Mouse (Mus musculus) gastrocnemius, adult 8-10 months (tissue): Measurements from ENCODE around the gene Mlf1. TPM values are rescaled to one million over a fixed set of nuclear protein-coding genes. Genes with fewer than 3 reads are reported as not detected.
A peak's percentile ranks its signal among the peaks of the same experiment; 100 is the strongest.

Source experiments
- DNase-seq, 2 experiments: peaks; one replicate each; pipeline ENCODE4 v3.0.0; 2022; ENCODE audit warnings: low spot score in 2 of 2
- total RNA-seq, 4 experiments: library from RNA; stranded (reverse); gene quantifications; 2 replicates each; pipeline ENCODE4 v1.2.4; 2022

Gene Mlf1
- total RNA-seq = 100 to 1,000 TPM; 179 to 386 (median 241) TPM

DNA sequence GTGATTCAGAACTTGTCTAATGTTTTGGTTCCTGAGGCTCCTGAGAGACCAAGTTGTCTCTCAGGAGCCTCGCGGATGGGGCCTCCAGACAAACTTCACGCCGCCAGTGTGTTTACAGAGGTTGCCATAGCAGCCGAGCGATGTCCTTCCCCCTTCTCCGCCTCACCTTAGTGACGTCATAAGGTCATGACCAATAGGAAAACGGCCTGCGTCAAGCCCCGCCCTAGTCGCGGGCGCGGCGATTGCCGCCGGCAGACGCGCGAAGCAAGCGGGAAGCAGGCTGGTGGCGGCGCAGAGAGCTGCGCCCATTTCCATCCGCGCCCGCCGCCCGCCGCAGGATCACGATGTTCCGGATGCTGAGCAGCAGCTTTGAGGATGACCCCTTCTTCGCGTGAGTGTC is at the start of gene Mlf1:
TSS of gene Mlf1 (plus strand) at position 226 of the 400 bp plus-strand sequence.
- DNase-seq = peak; percentile 81 to 90

DNA sequence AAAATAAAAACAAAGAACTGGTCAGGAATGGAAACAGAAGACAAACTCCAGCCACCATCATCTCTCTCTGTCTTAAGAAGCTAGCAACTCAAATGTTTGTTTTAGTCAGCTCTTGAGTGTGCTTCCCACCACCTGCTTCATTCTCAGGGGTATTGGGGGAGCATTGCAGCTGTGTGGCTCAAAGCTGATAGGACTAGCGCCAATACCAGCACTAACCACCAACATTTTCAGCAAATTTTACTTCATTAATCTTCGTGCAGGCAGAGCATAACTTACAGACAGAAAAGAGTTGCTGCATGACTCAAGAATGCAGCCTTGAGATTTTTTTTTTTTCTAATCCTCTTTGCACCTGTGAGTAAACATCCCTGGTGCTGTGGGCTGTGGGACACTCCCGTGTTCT is 34.3 kb upstream of the Mlf1 start:
- no peak for DNase-seq

DNA sequence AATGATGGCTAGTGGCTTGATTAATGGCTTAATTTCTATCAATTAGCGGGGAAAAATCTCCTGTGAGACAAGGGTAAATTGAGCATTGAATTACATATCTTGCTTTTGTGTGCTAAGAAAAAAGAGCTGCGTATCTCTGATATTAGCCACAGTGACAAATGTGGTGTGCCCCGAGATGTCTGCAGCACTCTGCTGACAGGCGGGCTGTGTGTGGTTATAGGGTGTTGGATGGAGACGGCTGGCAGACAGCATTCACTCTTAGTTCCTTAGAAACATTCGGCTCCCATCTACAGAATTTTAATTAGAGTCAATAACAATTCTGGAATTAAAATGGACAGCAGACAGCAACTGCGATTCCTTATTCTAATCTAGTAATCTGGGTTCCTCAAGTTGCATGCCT is 33.0 kb upstream of the Mlf1 start:
- no peak for DNase-seq

DNA sequence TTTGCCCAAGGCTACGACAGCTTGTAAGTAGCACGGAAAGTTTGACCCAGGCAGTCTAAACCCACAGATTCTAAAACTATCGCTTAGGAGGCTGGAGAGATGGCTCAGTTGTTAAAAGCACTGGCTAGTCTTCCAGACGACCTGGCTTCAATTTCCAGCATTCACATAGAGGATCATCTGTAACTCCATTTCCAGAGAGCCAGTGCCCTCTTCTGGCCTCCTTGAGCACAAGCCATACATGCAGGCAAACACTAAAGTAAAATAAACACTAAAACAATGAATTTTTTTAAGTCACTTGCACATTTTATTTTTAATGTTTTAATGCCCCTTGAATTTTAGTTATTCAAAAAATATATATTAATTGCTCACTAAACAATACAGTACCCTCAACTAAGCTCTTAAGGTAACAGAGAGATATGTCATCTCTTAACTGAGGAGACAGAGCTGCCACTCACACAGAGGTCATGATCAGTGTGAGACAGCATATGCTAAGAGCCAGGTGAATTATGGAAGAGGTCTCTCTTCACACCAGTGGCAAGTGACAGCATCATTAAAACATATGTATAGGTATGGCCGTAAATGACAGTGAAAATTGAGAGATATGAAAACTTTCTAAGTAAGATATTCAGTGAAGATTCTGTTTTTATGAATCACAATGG is 30.8 kb upstream of the Mlf1 start:
- DNase-seq = no peak

DNA sequence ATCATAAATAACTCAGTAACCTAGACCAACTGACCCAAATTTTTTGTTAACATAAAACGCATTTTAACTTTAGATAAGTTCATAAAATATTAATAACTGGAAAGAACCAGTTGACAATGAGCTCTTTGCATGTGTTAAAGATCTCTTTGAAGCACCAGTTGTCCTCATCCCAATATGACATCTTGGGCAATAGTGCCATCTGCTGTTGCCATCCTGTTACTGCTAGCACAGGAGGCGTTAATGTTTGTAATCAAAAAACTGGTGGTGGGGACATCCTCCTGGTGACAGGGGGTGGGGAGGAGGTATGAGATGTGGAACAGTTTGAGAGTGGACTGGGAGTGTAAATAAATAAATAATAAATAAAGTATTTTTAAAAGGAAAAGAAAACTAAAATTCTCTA is 29.3 kb upstream of the Mlf1 start:
- no peak for DNase-seq

DNA sequence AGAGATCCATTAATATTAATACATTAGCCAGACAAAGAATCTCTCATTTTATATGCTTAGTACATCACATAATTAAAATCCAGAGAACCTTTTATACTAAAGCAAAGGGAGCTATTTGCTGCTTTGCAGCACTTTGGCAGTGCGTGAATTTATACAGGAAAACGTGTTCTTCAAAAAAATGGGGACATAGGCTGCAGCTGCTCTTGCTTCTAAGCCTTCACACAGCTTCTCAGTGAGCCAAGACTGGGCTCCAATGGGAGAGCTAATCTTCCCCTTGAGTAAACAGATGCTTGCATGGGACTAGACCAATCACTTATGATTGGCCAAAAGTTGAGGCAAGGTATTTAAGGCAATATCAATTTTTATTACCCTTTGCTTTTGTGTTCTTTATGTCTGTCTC is 27.2 kb upstream of the Mlf1 start:
- DNase-seq = no peak

DNA sequence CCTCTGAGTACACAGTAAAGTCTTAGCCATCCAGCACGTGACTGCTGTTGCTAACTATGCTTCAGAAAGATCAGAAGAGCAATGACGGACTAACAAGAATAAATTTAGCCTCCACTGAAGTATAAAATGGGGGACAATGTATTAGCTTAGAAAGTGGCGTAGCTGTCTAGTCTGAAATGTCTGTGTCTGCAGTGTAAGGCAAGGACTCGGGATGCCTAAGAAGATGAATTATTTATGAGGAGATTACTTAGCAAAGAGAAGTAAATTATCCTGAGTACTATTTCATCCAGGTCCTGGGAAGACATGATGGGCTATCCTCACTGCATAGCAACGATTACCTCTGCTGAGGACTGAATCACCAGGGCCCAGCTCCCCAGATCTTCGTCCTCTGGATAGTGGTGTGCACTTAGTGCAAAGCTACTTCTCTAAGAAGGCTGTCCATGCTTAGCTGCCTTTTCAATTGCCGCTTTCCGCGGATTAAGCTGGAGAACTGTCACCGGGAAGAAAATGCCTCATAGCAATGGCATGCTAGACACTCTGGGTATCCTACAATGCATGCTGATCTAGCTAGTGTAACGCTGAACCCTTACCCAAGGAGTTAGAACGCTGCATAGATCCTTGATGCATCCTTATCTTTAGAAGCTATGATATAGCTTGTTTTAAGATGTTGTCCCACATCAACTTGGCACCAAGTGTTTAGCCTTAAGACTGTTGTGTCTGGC is 22.3 kb upstream of the Mlf1 start:
- no peak for DNase-seq

DNA sequence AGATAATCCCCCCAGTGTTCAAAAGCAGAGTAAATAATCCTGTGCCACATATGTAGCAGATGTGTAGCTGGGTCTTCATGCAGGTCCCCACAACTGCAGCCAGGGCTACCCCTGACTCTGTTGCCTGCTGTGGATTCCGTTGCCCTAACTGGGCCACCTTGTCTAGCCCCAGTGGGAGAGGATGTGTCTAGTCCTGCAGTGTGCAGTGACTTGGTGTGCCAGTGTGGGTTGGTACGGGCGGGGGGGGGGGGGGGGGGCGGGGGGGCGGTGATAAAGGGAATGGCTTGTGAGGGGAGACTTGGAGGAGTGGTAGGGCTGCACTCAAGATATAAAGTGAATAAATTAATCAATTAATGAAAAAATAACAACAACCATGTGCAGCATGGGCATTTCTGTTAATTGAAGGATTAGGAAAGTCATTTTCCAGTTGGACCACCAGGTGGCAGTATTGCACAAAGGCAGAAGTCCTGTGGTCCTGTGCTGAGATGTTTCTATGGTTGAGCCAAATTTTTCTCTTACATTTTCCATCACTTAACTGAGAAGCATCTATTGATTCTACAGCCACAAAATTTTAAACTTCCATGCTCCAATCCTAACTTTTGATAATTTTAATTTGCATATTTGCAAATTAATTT is 21.7 kb upstream of the Mlf1 start:
- no peak for DNase-seq

DNA sequence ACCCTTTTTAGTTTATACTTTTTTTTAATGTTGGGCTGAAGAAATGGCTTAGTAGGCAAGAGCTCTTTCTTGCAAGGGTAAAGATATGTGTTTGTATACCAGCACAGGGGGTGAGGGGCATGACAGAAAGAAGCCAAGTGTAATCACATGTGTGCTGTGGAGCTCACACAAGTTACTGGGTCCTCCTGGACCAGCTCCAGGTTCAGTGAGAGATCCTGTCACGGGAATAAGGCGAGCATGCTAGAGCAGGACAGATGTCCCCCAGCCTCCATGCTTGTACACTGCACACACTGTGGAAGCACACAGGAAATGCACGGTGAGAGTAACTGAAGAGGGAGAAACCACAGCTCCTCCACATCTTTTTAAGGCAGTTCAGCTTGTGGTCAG is 21.1 kb upstream of the Mlf1 start:
- no peak for DNase-seq

DNA sequence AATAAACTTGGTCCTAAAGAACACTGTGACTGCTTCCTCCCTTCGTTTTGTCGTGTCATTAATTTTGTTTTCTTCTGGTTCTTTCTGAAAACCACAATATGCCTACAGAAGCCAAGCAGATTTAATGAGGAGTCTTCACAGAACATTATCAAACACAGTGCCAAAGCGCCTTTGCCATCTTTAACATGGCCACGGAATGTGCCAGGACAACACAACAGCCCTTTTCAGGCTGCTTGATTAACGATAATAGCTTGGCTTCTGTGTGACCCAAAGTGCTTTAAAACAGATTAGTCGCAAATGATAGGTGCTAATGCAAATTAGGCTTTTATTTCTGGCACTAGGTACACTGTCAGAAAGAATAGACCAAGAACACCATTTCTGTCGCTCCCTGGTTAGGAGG is 15.5 kb upstream of the Mlf1 start:
- DNase-seq = no peak

DNA sequence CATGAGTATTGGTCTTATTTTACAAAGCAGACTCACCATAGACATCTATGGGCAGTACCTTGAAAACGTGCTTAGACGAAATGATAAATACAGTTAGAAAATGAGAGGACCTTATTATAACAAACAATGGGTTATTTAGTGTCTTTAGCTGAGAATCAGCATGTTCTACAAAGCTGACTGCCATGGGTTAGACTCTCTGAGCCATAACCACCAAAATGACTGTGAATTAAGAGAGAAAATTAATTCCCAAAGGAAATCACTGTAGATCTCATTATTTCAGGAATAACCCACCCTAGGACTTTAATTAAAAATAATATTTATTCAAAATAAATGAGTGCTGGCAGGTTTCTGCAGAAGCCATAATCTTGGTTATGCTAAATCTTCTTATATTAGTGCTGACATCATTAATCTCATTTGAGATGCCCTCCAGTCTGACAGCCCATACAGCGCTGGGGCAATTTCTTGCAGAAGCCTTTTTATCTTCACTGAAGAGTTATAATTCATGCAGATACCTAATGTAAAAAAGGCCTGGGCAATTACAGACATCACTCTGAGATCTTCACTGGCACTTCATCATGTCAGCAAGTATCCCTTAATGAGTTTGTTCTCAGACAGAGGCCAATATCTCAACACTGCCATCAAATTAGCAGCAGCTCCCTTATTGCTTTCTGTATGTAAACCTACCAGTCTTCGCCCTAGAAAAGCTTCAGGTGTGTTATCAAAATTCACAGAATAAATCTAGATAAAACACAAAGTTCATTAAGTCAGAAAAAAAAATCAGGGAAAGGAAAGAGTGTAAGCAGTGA is 7.6 kb upstream of the Mlf1 start:
- DNase-seq = no peak

DNA sequence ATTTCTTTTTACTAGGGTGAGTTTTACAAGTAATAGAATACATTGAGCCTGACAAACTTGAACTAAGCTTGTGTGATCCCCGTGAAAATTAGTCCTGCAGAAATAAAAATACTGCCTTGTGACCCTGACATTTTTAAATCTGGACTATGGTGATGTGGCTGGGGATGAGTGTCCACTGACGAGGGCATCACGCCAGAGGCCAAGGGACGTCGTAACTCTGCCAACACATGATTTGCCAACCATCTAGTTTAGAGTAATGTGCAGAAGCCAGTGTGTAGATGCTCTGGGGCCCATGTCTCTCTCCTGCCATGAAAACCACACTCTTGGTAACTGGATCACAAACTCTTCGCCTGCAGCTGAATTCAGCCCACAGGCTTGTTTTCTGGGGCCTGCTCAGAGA is 6.4 kb upstream of the Mlf1 start:
- peak; percentile 55 to 74 for DNase-seq

DNA sequence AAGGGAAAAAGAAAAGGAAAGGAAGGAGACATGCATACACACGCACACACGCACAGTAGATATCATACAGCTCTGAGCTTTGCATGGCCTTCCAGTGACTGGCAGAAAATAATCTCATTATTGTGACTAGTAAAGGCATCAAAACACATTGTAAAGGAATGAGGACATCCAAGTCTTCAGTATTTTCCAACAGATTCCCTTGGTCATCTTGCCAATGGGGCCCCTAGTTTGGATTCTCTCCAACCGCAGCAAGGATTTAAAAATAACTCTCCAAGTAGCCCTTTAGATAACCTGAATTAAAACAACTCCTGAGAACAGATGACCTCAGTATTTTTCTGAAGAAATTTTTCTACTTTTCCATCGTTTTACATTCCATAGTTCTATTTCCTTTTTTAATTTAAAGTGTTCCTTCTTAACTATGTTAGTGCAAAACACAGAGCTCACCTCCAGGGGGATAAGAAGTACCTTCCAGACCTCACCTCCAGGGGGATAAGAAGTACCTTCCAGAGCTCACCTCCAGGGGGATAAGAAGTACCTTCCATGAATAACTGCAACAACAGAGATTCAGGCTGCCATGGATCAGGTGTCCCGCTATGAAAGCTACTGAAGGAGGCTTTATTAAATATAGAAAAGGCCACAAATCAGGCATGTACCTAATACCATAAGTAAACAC is 4.4 kb upstream of the Mlf1 start:
- DNase-seq = no peak

DNA sequence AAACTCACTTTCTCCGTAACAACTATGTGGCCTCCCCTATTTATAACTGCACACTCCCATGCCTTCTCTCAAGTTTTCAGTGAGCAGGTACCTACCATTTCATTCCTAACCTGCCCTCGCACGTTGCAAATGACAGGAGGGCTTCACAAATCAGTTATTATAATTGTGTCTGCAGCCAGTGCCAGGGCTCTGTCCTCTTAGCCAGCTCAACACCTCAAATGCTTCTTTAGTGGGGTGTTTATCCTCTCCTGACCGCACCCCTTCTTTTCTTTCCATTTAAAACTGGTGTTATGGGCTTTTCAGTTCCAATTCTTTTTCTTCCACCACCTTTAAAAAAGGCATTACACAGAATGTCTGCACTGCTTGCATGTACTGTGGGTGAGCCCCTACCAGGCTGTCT is 1.7 kb upstream of the Mlf1 start:
- no peak for DNase-seq

DNA sequence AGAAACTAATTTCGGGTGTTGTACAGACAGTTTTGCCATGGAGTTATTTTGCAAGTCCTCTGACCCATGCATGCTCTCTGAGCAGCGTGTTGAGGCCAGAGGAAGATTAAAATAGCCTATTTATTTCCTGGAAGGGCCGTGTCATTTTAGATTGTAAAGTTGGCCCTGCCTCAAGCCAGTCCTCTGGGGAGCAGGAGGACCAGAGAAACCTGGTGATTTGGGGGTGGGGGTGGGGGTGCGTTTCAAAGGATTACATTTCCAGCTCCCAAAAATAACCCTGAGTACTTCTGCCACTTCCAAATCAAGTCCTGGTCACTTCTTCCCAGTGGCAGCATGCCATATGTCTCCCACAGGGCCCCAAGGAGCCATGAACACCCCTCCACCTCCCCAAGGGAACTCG is 1.1 kb upstream of the Mlf1 start:
- peak; percentile 74 to 81 for DNase-seq

DNA sequence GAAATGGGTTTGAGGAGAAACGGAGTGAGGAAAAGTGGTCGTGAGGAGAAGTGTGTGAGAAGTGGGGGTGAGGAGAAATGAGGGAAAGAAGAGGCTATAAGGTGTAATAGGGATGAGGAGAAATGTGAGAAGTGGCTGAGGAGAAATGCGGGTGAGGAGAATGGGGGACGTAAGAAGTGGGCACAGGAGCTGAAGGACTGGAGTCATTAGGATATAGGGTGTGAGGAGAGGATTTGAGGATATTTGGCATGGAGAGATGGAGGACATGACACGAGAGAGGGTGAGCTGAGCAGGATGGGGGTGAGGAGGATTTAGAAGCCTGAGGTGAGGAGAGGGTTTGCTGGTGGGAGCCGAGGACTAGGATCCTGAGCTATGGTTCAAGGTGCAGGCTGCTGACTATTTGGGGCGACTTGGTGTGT is 472 bp downstream of the Mlf1 start:
- no peak for DNase-seq

DNA sequence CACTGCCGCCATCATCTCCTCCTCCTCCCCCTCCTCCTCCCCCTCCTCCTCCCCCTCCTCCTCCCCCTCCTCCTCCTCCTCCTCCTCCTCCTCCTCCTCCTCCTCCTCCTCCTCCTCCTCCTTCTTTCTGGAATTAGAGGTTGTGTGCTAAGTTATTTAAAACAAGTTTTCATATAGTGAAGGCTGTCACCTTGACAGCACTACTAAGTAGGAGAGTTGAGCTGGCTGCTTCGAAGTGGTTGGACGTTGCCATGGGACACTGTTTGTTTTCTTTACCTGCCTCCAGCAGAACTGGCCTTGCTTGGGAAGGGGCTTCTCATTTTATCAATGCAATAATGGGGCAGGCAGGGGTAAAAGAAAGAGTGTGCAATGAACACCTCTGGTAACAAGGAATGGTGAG is 1.2 kb downstream of the Mlf1 start, which contains the start of gene Gm17402:
TSS of gene Gm17402 (minus strand) at position 101 of the 400 bp plus-strand sequence.
- DNase-seq = no peak

DNA sequence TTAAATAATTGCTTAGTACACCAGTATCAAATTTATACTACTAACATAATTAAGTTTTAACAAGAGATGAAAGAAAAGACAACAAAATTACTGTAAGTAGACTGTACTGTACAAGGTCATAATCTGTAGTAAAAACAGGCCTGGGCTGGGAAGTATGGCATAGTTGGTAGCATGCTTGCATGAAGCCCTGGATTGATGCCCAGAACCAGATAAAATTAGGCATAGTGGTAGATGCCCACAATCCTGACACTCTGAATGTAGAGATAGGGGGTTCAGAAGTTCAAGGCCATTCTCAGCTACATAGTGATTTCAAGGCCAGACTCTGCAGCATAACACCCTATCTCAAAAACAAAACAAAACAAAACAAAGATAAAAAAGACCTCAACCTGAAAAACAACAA is 4.3 kb downstream of the Mlf1 start:
- DNase-seq = no peak

DNA sequence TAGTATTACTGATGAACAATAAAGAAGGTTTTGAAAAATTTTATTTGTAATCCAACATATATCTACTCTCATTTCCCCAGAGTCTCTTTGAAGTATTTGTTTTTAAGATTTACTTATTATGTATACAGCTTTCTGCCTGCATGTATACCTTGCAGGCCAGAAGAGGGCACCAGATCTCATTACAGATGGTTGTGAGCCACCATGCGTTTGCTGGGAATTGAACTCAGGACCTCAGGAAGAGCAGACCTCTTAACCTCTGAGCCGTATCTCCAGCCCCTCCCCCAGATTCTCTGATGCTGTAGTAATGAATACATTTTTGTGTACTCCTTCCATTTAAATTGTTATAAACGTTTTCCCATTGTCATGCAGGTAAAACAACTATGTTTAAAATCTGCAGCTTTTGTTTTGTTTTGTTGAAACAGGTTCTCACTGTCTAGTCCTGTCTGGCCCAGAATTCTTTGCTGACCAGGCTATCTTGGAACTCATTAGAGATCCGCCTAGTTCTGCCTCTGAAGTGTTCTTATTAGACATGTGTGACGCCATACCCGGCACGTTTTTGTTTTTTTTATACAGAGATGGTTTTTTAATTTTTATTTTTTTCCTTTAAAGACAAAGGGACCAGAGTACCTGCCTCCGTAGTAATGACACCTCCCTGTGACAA is 55.6 kb downstream of the Mlf1 start:
- DNase-seq = no peak

DNA sequence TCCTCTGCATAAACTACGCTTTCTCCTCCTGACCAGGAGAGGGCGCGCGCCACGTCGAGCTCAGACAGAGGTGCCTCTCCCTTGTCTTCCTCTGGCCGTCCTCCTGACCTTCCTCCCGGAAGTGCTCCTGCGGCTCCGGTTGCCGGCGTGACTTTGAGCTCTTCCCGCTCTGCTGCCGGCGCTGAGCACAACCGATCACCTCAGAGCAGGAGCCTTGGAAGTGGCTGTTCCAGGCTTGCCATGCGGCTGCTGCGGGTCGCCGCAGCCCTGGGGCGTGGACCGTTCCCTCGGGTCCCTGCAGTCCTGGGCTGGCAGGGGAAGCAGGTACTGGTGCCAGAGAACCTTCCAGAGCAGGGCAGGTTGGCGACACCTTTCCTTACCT is 56.1 kb downstream of the Mlf1 start, which contains the start of gene Gfm1:
TSS of gene Gfm1 (plus strand) at position 98 of the 382 bp plus-strand sequence.
- peak; percentile 60 to 80 for DNase-seq

DNA sequence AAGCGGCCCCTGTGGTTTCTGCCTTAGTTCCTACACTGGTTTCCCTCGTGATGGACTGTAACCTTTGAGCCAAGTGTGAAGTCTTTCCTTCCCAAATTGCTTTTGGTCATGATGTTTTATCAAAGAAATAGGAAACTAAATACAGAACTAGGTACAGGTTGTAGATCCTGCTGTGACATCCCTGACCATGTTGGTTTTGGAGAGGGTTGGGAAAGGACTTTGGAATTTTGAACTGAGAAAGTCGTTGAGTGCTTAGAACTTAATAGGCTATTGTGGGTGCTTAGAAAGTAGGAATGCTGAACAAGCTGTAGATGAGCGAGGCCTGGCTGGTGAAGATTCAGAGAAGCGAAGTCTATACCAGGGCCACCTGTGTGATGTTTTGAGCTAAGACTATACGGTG is 60.1 kb downstream of the Mlf1 start:
- DNase-seq = no peak
